Mouse (Mus musculus): ENCODE measurements around the gene Abhd14a.
"Not testable (repeated sequence)": the region's sequence is repeated elsewhere in the genome, so short reads cannot be mapped to it uniquely, and the experiment has no call there.

DNA sequence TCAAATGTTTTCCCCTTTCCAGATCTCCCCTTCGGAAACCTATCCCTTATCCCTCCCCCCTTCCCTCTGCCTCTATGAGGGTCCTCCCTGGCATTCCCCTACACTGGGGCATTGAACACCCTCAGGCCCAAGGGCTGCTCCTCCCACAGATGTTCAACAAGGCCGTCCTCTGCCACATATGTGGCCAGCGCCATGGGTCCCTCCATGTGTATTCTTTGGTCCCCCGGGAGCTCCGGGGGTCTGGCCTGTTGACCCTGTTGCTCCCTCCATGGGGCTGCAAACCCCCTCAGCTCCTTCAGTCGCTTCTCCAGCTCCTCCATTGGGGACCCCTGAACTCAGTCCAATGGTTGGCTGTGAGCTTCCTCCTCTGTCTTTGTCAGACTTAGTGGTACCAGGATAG lies 40.1 kb upstream of the Abhd14a start:
- TF ChIP-seq POLR2A (IDR thresholded peaks at IDR 0.05; ENCODE audit: control insufficient read depth, low read depth, low read length); CTCF (IDR thresholded peaks at IDR 0.05; ENCODE audit: control insufficient read depth, insufficient read depth, insufficient replicate concordance, low read depth, low read length): not testable (repeated sequence)

All from testis, adult 2 months (tissue).